Mouse (Mus musculus) kidney, adult 2 months (tissue): ENCODE measurements around the gene Hps1.

ENCODE experiments used
- CTCF ChIP-seq: fragments of 200-500 bp; conservative IDR thresholded peaks from 2 replicates; pipeline ENCODE4 v1.5.1; 2011; ENCODE audit warnings: low read depth, mild to moderate bottlenecking, control low read depth, low read length, moderate library complexity, mixed read lengths; ENCODE audit not compliant: insufficient read depth, insufficient read length
- POLR2A ChIP-seq: fragments of 200-500 bp; IDR thresholded peaks from one replicate; pipeline ENCODE4 v1.6.1; 2011; ENCODE audit warnings: low read depth, low read length, control low read depth

DNA sequence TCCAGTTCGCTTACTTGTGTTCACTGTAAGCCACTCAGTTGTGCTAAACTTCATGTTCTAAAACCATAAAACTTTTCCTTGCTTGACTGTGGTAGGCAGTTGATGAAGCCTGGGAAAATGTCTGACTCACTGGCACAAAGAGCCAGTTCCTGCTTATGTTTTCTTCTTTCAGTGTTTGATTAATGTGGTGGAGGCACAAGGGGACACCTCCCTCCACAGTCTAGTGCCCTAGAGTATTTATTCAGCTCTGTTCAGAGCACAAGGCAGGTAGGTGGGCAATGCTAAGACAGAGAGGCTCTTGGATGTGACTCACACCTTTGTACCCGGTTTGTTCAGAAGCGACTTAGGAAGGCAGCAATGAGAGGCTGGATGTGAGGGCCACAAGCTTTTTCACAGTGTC is 48.1 kb upstream of the Hps1 start:
- TF ChIP-seq CTCF (no peak), POLR2A (no peak)
